Comparison of ENCODE assay signal across 10 mouse cellular contexts in genomic region chr7:55870340-55871020, GRCm38 (mm10). TPM values are rescaled to one million over a fixed set of nuclear protein-coding genes. Genes with fewer than 3 reads are reported as not detected.
A peak's percentile ranks its signal among the peaks of the same experiment; 100 is the strongest.
DNase-seq lines count a peak whose midpoint lies in the region; ATAC-seq and TF ChIP-seq lines count a peak whose summit lies in the region.
"Had no signal": no experiment of that assay in that cellular context is flagged by ENCODE, and none has a peak within 500 bp of the region (broad histone marks: within the 10 kb centered on the region; RNA-seq: fewer than 3 reads in every experiment).

No protein-coding gene starts in this region.

- TF ChIP-seq RAD21 in MEL (IDR thresholded peaks at IDR 0.05; ENCODE audit: low read depth, low read length): no peak

- no peak overlapping the region for H3K4me2 ChIP-seq in forebrain, embryonic 13.5 days
- no peak overlapping the region for H3K4me2 ChIP-seq in forebrain, embryonic 12.5 days

- peaks cover 28% of the 10 kb centered on the region for H3K36me3 ChIP-seq in forebrain, embryonic 13.5 days (ENCODE audit: poor library complexity, severe bottlenecking)
- H3K36me3 ChIP-seq in forebrain, embryonic 12.5 days (replicated peaks): peaks cover 27% of the 10 kb centered on the region
- no peaks in the 10 kb centered on the region; a peak in 1 of 4 replicates for H3K36me3 ChIP-seq in MEL (ENCODE audit: control insufficient read depth in 1 of 2, insufficient read depth in 2 of 2, low read length in 2 of 2)

- H3K4me3 ChIP-seq in forebrain, embryonic 13.5 days: no peak overlapping the region
- H3K4me3 ChIP-seq in forebrain, embryonic 12.5 days (replicated peaks): no peak overlapping the region
- no peak overlapping the region for H3K4me3 ChIP-seq in layer of hippocampus, adult 2 months
- H3K4me3 ChIP-seq in MEL (ENCODE audit: control insufficient read depth in 1 of 2, insufficient read depth in 1 of 2, low read depth in 2 of 2, low read length in 2 of 2): no peak overlapping the region

- H3K27ac ChIP-seq in forebrain, embryonic 13.5 days: no peak overlapping the region
- H3K27ac ChIP-seq in forebrain, embryonic 12.5 days: no peak overlapping the region
- peak overlapping the region; percentile 87 for H3K27ac ChIP-seq in layer of hippocampus, adult 2 months
- H3K27ac ChIP-seq in MEL (ENCODE audit: control insufficient read depth, low read depth, low read length): no peak overlapping the region
- H3K27ac ChIP-seq: macrophage had no signal

- 0 out of 2 replicates have a peak, but pooled peaks cover 2% of the 10 kb centered on the region for H3K79me2 ChIP-seq in MEL (ENCODE audit: control insufficient read depth, insufficient read depth, low read length, poor library complexity)

- no peak overlapping the region for H3K9ac ChIP-seq in forebrain, embryonic 13.5 days
- no peak overlapping the region for H3K9ac ChIP-seq in forebrain, embryonic 12.5 days
- no peak overlapping the region for H3K9ac ChIP-seq in MEL (ENCODE audit: control insufficient read depth, low read depth, low read length, poor library complexity, severe bottlenecking)

- DNase-seq in layer of hippocampus, adult 2 months (ENCODE audit: low spot score in 2 of 2): no peak
- DNase-seq in layer of hippocampus, postnatal 36 days: no peak
- peak; percentile 24 for DNase-seq in MEL (ENCODE audit: low read depth, low spot score)
- DNase-seq in ovary, postnatal 14 days (ENCODE audit: low spot score): no peak
- no peak for DNase-seq in frontal cortex, postnatal 10 days (ENCODE audit: low spot score in 2 of 2)

- no peaks in the 10 kb centered on the region for H3K27me3 ChIP-seq in forebrain, embryonic 13.5 days
- H3K27me3 ChIP-seq in forebrain, embryonic 12.5 days: no peaks in the 10 kb centered on the region
- no peaks in the 10 kb centered on the region for H3K27me3 ChIP-seq in MEL (ENCODE audit: control insufficient read depth in 1 of 2, insufficient read depth in 2 of 2, low read length in 2 of 2)

- H3K9me3 ChIP-seq in forebrain, embryonic 13.5 days (replicated peaks): no peaks in the 10 kb centered on the region
- no peaks in the 10 kb centered on the region for H3K9me3 ChIP-seq in forebrain, embryonic 12.5 days
- no peaks in the 10 kb centered on the region for H3K9me3 ChIP-seq in MEL (replicated peaks; ENCODE audit: insufficient read depth, low read length)

- WGBS in forebrain, embryonic 13.5 days: 90% methylated on average over 6 of the region's 6 CpGs
- whole genome bisulfite sequencing in forebrain, embryonic 12.5 days: 87% methylated on average over 6 of the region's 6 CpGs

- TF ChIP-seq CTCF in layer of hippocampus, adult 2 months (conservative IDR thresholded peaks at IDR 0.05): peak; percentile 64
- no peak for TF ChIP-seq CTCF in MEL (IDR thresholded peaks at IDR 0.05 in 2 of 3, conservative IDR thresholded peaks at IDR 0.05 in 1 of 3; ENCODE audit: control insufficient read depth in 1 of 3, insufficient read depth in 1 of 3, low read depth in 2 of 3, low read length in 3 of 3, poor library complexity in 1 of 3, severe bottlenecking in 1 of 3)

- peaks cover 7% of the 10 kb centered on the region; the same call in 1 of the 2 replicates for H3K4me1 ChIP-seq in forebrain, embryonic 13.5 days
- H3K4me1 ChIP-seq in forebrain, embryonic 12.5 days: no peaks in the 10 kb centered on the region
- H3K4me1 ChIP-seq in MEL (ENCODE audit: control insufficient read depth in 1 of 2, insufficient read depth in 2 of 2, low read length in 2 of 2): no peaks in the 10 kb centered on the region

- TF ChIP-seq EP300 in MEL (IDR thresholded peaks at IDR 0.05; ENCODE audit: low read depth in 1 of 2, low read length in 2 of 2): no peak

- TF ChIP-seq POLR2A in MEL (IDR thresholded peaks at IDR 0.05; ENCODE audit: control insufficient read depth in 1 of 2, insufficient read depth in 1 of 2, low read depth in 1 of 2, low read length in 2 of 2, poor library complexity in 1 of 2): no peak

- ATAC-seq in forebrain, embryonic 13.5 days: peak; percentile 54; the same call in 1 of the 2 replicates
- ATAC-seq in forebrain, embryonic 12.5 days (ENCODE audit: low FRiP score): no peak
- 0 out of 2 replicates have a peak, but pooled peaks have one; percentile 6 for ATAC-seq in granulocyte monocyte progenitor cell, adult 5-6 weeks (replicated peaks; ENCODE audit: poor library complexity, severe bottlenecking)
- ATAC-seq: activated CD4-positive, CD25-positive, alpha-beta regulatory T cell, adult 4 months had no signal

TF ChIP-seq in MEL, 35 proteins besides CTCF, POLR2A, EP300 and RAD21:
- TF ChIP-seq SMC3 (IDR thresholded peaks at IDR 0.05; ENCODE audit: low read depth, low read length) (0 out of 2 replicates have a peak, but pooled peaks have one; percentile 8), MAZ (IDR thresholded peaks at IDR 0.05; ENCODE audit: low read depth, low read length) (no peak), GATA1 (IDR thresholded peaks at IDR 0.05; ENCODE audit: low read depth, low read length) (no peak), RCOR1 (IDR thresholded peaks at IDR 0.05; ENCODE audit: low read depth, low read length) (no peak), KAT2A (conservative IDR thresholded peaks at IDR 0.05; ENCODE audit: low read depth, low read length) (no peak), MEF2A (IDR thresholded peaks at IDR 0.05; ENCODE audit: extremely low read depth, insufficient replicate concordance, low read depth, low read length, poor library complexity, severe bottlenecking) (no peak), MYB (IDR thresholded peaks at IDR 0.05; ENCODE audit: low read depth, low read length) (no peak), GABPA (IDR thresholded peaks at IDR 0.05; ENCODE audit: low read depth, low read length) (no peak)

RNA-seq across cellular contexts. Expression of gene Cyfip1, which starts 28.9 kb away (rescaled TPM):
- 65.2 and 67.2 TPM in 2 replicates for polyA plus RNA-seq in forebrain, embryonic 13.5 days (2015; fragmentation: Nextera tagmentation; extraction: Ambion mirVana)
- polyA plus RNA-seq in forebrain, embryonic 12.5 days (2016; fragmentation: Nextera tagmentation; extraction: Ambion mirVana): 76.0 and 79.7 TPM in 2 replicates
- total RNA-seq in layer of hippocampus, adult 2 months (2021): 100 to 1,000 TPM; 117 to 130 TPM
- 100 to 1,000 TPM; 107 to 121 TPM for total RNA-seq in layer of hippocampus, postnatal 36 days (2021)
- 18.3 and 20.6 TPM in 2 replicates for total RNA-seq in MEL (2012; rRNA removed)
- polyA plus RNA-seq in MEL (2012; ENCODE audit: insufficient read depth in 1 of 2, insufficient read length in 2 of 2, low read depth in 1 of 2, low replicate concordance in 2 of 2, missing spikeins in 1 of 2): 100 to 1,000 TPM in 1 of 2 experiments, 10 to 100 TPM in 1; 27.6 to 124 TPM
- total RNA-seq in granulocyte monocyte progenitor cell, adult 5-6 weeks (2014; fragmentation: Nextera tagmentation): 43.8 and 48.2 TPM in 2 replicates
- 56.7 and 81.1 TPM in 2 replicates for total RNA-seq in granulocyte monocyte progenitor cell, adult 5-6 weeks (2017)
